ENCODE assay signal across 17 mouse cellular contexts in genomic region chr1:69440564-69441334, GRCm38 (mm10).
DNase-seq lines count a peak whose midpoint lies in the region; ATAC-seq and TF ChIP-seq lines count a peak whose summit lies in the region.
"Had no signal": no experiment of that assay in that cellular context is flagged by ENCODE, and none has a peak within 500 bp of the region (broad histone marks: within the 10 kb centered on the region; RNA-seq: fewer than 3 reads in every experiment).

No protein-coding gene starts in this region.

- H3K4me2 ChIP-seq in liver, embryonic 11.5 days, result no peak overlapping the region
- H3K4me2 ChIP-seq in forebrain, postnatal 0 days (ENCODE audit: low read depth), result no peak overlapping the region
- H3K4me2 ChIP-seq: heart, embryonic 15.5 days; hindbrain, embryonic 13.5 days; liver, embryonic 13.5 days had no signal

- H3K9me3 ChIP-seq in liver, embryonic 11.5 days (ENCODE audit: control insufficient read depth, low read length), result no peaks in the 10 kb centered on the region
- no peaks in the 10 kb centered on the region for H3K9me3 ChIP-seq in forebrain, postnatal 0 days (ENCODE audit: low read length)
- H3K9me3 ChIP-seq: heart, embryonic 15.5 days; hindbrain, embryonic 13.5 days; limb, embryonic 10.5 days; liver, embryonic 13.5 days; midbrain, embryonic 10.5 days had no signal

- H3K36me3 ChIP-seq in liver, embryonic 11.5 days (ENCODE audit: control insufficient read depth, insufficient read depth, low read length), result no peaks in the 10 kb centered on the region
- H3K36me3 ChIP-seq in forebrain, postnatal 0 days (ENCODE audit: insufficient read depth), result no peaks in the 10 kb centered on the region
- H3K36me3 ChIP-seq: heart, embryonic 15.5 days; hindbrain, embryonic 13.5 days; limb, embryonic 10.5 days; liver, embryonic 13.5 days; midbrain, embryonic 10.5 days had no signal

- H3K27ac ChIP-seq in liver, embryonic 11.5 days (ENCODE audit: low read depth, low read length), result no peak overlapping the region
- H3K27ac ChIP-seq in forebrain, postnatal 0 days (ENCODE audit: low read depth, low read length), result no peak overlapping the region
- H3K27ac ChIP-seq: heart, embryonic 15.5 days; hindbrain, embryonic 13.5 days; limb, embryonic 10.5 days; liver, embryonic 13.5 days; midbrain, embryonic 10.5 days had no signal

- 73% methylated on average over 14 of the region's 14 CpGs for WGBS in liver, embryonic 11.5 days
- 91% methylated on average over 14 of the region's 14 CpGs for WGBS in forebrain, postnatal 0 days

- no peak overlapping the region for H3K9ac ChIP-seq in liver, embryonic 11.5 days (ENCODE audit: low read depth, low read length)
- no peak overlapping the region for H3K9ac ChIP-seq in forebrain, postnatal 0 days
- H3K9ac ChIP-seq: heart, embryonic 15.5 days; hindbrain, embryonic 13.5 days; liver, embryonic 13.5 days had no signal

- H3K4me1 ChIP-seq in liver, embryonic 11.5 days (replicated peaks; ENCODE audit: control insufficient read depth, insufficient read depth, low read length), result no peaks in the 10 kb centered on the region
- H3K4me1 ChIP-seq in forebrain, postnatal 0 days (ENCODE audit: insufficient read depth), result no peaks in the 10 kb centered on the region
- H3K4me1 ChIP-seq: heart, embryonic 15.5 days; hindbrain, embryonic 13.5 days; limb, embryonic 10.5 days; liver, embryonic 13.5 days had no signal

- DNase-seq in urinary bladder, postnatal 25 days (ENCODE audit: low spot score), result peak; percentile 19
- no peak for DNase-seq in urinary bladder, postnatal 4 days (ENCODE audit: low spot score in 2 of 2)
- peak; percentile 17 to 41 for DNase-seq in frontal cortex, postnatal 36 days (ENCODE audit: low spot score in 2 of 2)
- peak; percentile 12 to 52 for DNase-seq in left cerebral cortex, postnatal 14 days (ENCODE audit: low spot score in 2 of 2)
- DNase-seq in telencephalon, adult 2 months (ENCODE audit: low read depth, low spot score), result peak; percentile 27
- no peak for DNase-seq in liver, embryonic 11.5 days (ENCODE audit: low spot score)
- no peak for DNase-seq in forebrain, postnatal 0 days
- DNase-seq: kidney, postnatal 14 days; liver, embryonic 13.5 days; thymus, adult 18-20 months had no signal

- TF ChIP-seq CTCF in forebrain, postnatal 0 days (IDR thresholded peaks at IDR 0.05; ENCODE audit: low read depth), result no peak

- H3K4me3 ChIP-seq in liver, embryonic 11.5 days (ENCODE audit: low read depth, low read length), result no peak overlapping the region
- no peak overlapping the region for H3K4me3 ChIP-seq in forebrain, postnatal 0 days (ENCODE audit: low read depth, low read length)
- H3K4me3 ChIP-seq: heart, embryonic 15.5 days; hindbrain, embryonic 13.5 days; limb, embryonic 10.5 days; liver, embryonic 13.5 days; midbrain, embryonic 10.5 days had no signal

- ATAC-seq in liver, embryonic 11.5 days (replicated peaks; ENCODE audit: low FRiP score), result no peak
- no peak for ATAC-seq in forebrain, postnatal 0 days
- no peak for ATAC-seq in inflammation-experienced regulatory T-cells, adult 6 months
- ATAC-seq: activated CD4-positive, CD25-positive, alpha-beta regulatory T cell, adult 4 months; intestine, embryonic 16.5 days had no signal

- H3K27me3 ChIP-seq in liver, embryonic 11.5 days (replicated peaks; ENCODE audit: control insufficient read depth, insufficient read depth, low read length), result no peaks in the 10 kb centered on the region
- no peaks in the 10 kb centered on the region for H3K27me3 ChIP-seq in forebrain, postnatal 0 days (ENCODE audit: insufficient read depth, low read length)
- H3K27me3 ChIP-seq: heart, embryonic 15.5 days; hindbrain, embryonic 13.5 days; liver, embryonic 13.5 days had no signal

- intact Hi-C loops in left cerebral cortex, postnatal 14 days (cut with DNase I), result no loop called here

Comparison
In these comparisons a context has a peak if more than half of its experiments do, and no peak if none do; other contexts are left out.
1. DNase-seq: peak in urinary bladder, postnatal 25 days (single experiment), frontal cortex, postnatal 36 days (2 of 2), left cerebral cortex, postnatal 14 days (2 of 2) and telencephalon, adult 2 months (single experiment); none in urinary bladder, postnatal 4 days (0 of 2), liver, embryonic 11.5 days (single experiment) and forebrain, postnatal 0 days (single experiment).